Mouse (Mus musculus) hindbrain, embryonic 11.5 days (tissue): ENCODE measurements around the gene Serpinh1. TPM values are rescaled to one million over a fixed set of nuclear protein-coding genes. Genes with fewer than 3 reads are reported as not detected.
A peak's percentile ranks its signal among the peaks of the same experiment; 100 is the strongest.
"Not testable (repeated sequence)": the region's sequence is repeated elsewhere in the genome, so short reads cannot be mapped to it uniquely, and the experiment has no call there.

ENCODE experiments used
- ATAC-seq: fragments of 200-750 bp; cut with Nextera tagmentation; 2 replicates; pipeline ENCODE4 v1.8.0; 2017; ENCODE audit warnings: mild to moderate bottlenecking, moderate TSS enrichment, moderate library complexity; ENCODE audit not compliant: low FRiP score
- DNase-seq: peaks from one replicate; pipeline ENCODE4 v3.0.0-alpha.2; 2015; ENCODE audit warnings: low spot score
- H3K27ac ChIP-seq: fragments of 300-500 bp; sonication (generic); 2 replicates; pipeline ENCODE4 v1.5.1; 2014; ENCODE audit warnings: mild to moderate bottlenecking, low read depth, low read length
- H3K27me3 ChIP-seq: fragments of 300-500 bp; sonication (generic); 2 replicates; pipeline ENCODE4 v1.6.1; 2014; ENCODE audit warnings: mild to moderate bottlenecking, low read length, moderate library complexity, mixed read lengths; ENCODE audit not compliant: control insufficient read depth, insufficient read depth
- H3K36me3 ChIP-seq: fragments of 300-500 bp; sonication (generic); 2 replicates; pipeline ENCODE4 v1.6.1; 2014; ENCODE audit warnings: mild to moderate bottlenecking, low read length, moderate library complexity, mixed read lengths; ENCODE audit not compliant: control insufficient read depth, insufficient read depth
- H3K4me1 ChIP-seq: fragments of 300-500 bp; sonication (generic); replicated peaks from 2 replicates; pipeline ENCODE4 v1.6.1; 2014; ENCODE audit warnings: low read length, mixed read lengths; ENCODE audit not compliant: control insufficient read depth, insufficient read depth
- H3K4me2 ChIP-seq: fragments of 300-500 bp; sonication (generic); replicated peaks from 2 replicates; pipeline ENCODE4 v1.6.1; 2014; ENCODE audit warnings: mild to moderate bottlenecking, low read depth, low read length
- H3K4me3 ChIP-seq: fragments of 300-500 bp; sonication (generic); 2 replicates; pipeline ENCODE4 v1.5.1; 2014; ENCODE audit warnings: low read depth, low read length
- H3K9ac ChIP-seq: fragments of 300-500 bp; sonication (generic); 2 replicates; pipeline ENCODE4 v1.6.1; 2014; ENCODE audit warnings: low read depth, low read length
- H3K9me3 ChIP-seq: fragments of 300-500 bp; sonication (generic); 2 replicates; pipeline ENCODE4 v1.6.1; 2016; ENCODE audit warnings: low read length; ENCODE audit not compliant: control insufficient read depth
- WGBS: fragments of 180-500 bp; shearing (Covaris S2); extraction: QIAGEN DNeasy Blood & Tissue Kit; methylation state at CpG from one replicate; pipeline ENCODE4 v1.1.7; 2014; 5-methylcytosine and 5-hydroxymethylcytosine counted together
- polyA plus RNA-seq: library from polyadenylated mRNA; unstranded; fragments of >200 nt; fragmentation: Nextera tagmentation; extraction: Ambion mirVana; gene quantifications from 2 replicates; pipeline ENCODE4 v1.2.1, GENCODE M21; 2014

Gene Serpinh1
- polyA plus RNA-seq, 1 experiment from 2014 or later = 245 TPM

DNA sequence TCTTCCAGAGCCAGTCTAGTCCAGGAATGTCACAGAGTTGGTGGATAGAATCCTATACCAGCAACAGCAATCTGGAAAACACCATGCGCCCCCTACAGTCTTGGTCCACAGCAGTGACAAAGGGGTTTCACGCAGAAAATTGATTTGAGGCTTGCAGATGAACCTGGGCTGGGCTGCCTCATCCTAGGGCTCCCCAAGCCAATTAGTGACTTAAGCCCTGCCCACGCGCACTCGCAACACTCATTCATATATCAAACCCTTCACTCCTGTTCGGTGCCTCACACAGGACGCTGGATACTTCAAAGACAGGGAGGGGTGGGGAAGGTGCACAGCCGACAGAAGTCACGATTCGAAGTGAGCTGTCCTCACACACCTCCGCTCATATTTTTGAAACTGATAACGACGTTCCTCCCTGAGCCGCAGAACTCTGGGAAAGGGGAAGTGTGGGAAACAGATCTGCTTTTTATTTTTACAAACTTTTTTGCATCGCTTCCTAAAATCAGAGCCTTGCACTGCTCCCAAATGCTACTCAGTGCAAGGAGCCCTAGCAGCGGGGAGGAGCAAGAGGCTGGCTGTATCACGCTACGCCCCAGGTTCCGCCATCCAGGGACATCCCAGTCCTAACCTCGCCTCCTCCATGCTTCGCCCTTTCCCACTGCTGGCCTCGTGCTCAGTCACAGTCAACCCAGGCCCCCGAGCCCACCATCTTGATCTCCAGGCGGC lies 27.6 kb upstream of the Serpinh1 start:
- Histone ChIP-seq H3K27ac (peak overlapping the region; percentile 98), H3K4me2 (peak overlapping the region; percentile 98), H3K36me3 (no peaks in the 10 kb centered on the region), H3K27me3 (peaks cover 3% of the 10 kb centered on the region; the same call in 1 of the 2 replicates), H3K4me3 (peak overlapping the region; percentile 76), H3K9me3 (no peaks in the 10 kb centered on the region), H3K4me1 (peaks cover 15% of the 10 kb centered on the region), H3K9ac (peak overlapping the region; percentile 92)
- ATAC-seq = peak; percentile 68
- 1% methylated on average over 24 of the region's 24 CpGs for WGBS
- DNase-seq = peak; percentile 85

GRCm38 (mm10) chr7:99378870-99379269 lies 25.8 kb upstream of the Serpinh1 start:
- Histone ChIP-seq H3K27ac (no peak overlapping the region), H3K4me1 (peaks cover 10% of the 10 kb centered on the region; the same call in 1 of the 2 replicates), H3K4me3 (no peak overlapping the region), H3K36me3 (no peaks in the 10 kb centered on the region), H3K9me3 (no peaks in the 10 kb centered on the region), H3K27me3 (peaks cover 3% of the 10 kb centered on the region; the same call in 1 of the 2 replicates), H3K9ac (0 out of 2 replicates have a peak overlapping the region, but pooled peaks have one; percentile 27), H3K4me2 (no peak overlapping the region)
- 37% methylated on average over 8 of the region's 8 CpGs for WGBS
- DNase-seq = no peak
- ATAC-seq = no peak

DNA sequence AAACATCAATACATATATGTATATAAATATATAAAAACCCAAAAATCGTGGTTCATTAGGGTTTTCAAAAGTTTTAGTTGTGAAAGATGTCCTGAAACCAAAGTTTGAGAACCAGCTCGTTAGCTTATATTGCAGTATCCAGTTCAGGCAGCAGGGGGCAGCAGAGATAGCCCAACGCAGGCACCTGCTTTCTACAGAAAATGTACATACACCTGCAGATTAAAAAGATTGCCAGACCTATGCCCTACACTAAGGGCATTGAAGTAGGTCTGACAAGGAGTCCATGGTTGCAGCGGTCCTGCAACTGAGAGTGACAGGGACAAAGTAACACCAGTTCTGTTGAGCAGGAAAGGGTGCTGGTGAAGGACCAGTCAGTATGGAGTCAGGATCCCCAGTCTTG lies 22.4 kb upstream of the Serpinh1 start:
- DNase-seq (peak; percentile 80), ATAC-seq (no peak)
- Histone ChIP-seq H3K4me1 (peaks cover 2% of the 10 kb centered on the region; the same call in 1 of the 2 replicates), H3K9ac (no peak overlapping the region), H3K4me3 (no peak overlapping the region), H3K4me2 (no peak overlapping the region), H3K27me3 (no peaks in the 10 kb centered on the region), H3K36me3 (no peaks in the 10 kb centered on the region), H3K9me3 (no peaks in the 10 kb centered on the region), H3K27ac (no peak overlapping the region)
- 8% methylated on average over 4 of the region's 4 CpGs for WGBS

GRCm38 (mm10) chr7:99374325-99374724 lies 21.3 kb upstream of the Serpinh1 start:
- H3K27me3 ChIP-seq, H3K4me1 ChIP-seq, H3K36me3 ChIP-seq, H3K9ac ChIP-seq, H3K9me3 ChIP-seq, ATAC-seq, H3K4me2 ChIP-seq, DNase-seq, H3K27ac ChIP-seq, H3K4me3 ChIP-seq: not testable (repeated sequence)
- 77% methylated on average over 3 of the region's 3 CpGs for WGBS

- DNase-seq = no peak
- Histone ChIP-seq H3K36me3 (no peaks in the 10 kb centered on the region), H3K4me3 (no peak overlapping the region), H3K4me1 (no peaks in the 10 kb centered on the region; the same call in 1 of the 2 replicates), H3K27me3 (no peaks in the 10 kb centered on the region), H3K9ac (no peak overlapping the region), H3K4me2 (no peak overlapping the region), H3K9me3 (no peaks in the 10 kb centered on the region), H3K27ac (no peak overlapping the region)
- no peak for ATAC-seq
- WGBS = 76% methylated on average over 6 of the region's 6 CpGs
Observed at GRCm38 (mm10) chr7:99366716-99367115, 13.7 kb upstream of the Serpinh1 start.

- Histone ChIP-seq H3K9ac (peak overlapping the region; percentile 15; the same call in 1 of the 2 replicates), H3K4me3 (no peak overlapping the region), H3K27me3 (no peaks in the 10 kb centered on the region), H3K4me2 (no peak overlapping the region), H3K36me3 (no peaks in the 10 kb centered on the region), H3K4me1 (no peaks in the 10 kb centered on the region; the same call in none of the 2 replicates), H3K27ac (no peak overlapping the region), H3K9me3 (no peaks in the 10 kb centered on the region)
- DNase-seq (peak; percentile 86), ATAC-seq (peak; percentile 44; the same call in 1 of the 2 replicates)
- 1% methylated on average over 5 of the region's 5 CpGs for WGBS
Observed at GRCm38 (mm10) chr7:99365069-99365468, 12.0 kb upstream of the Serpinh1 start.

GRCm38 (mm10) chr7:99362137-99362536 lies 9.1 kb upstream of the Serpinh1 start:
- Histone ChIP-seq H3K9ac (no peak overlapping the region), H3K27ac (0 out of 2 replicates have a peak overlapping the region, but pooled peaks have one; percentile 24), H3K9me3 (no peaks in the 10 kb centered on the region), H3K4me2 (no peak overlapping the region), H3K36me3 (no peaks in the 10 kb centered on the region), H3K4me1 (peaks cover 5% of the 10 kb centered on the region), H3K4me3 (no peak overlapping the region), H3K27me3 (no peaks in the 10 kb centered on the region)
- no peak for DNase-seq
- ATAC-seq = no peak
- 86% methylated on average over 2 of the region's 2 CpGs for WGBS

DNA sequence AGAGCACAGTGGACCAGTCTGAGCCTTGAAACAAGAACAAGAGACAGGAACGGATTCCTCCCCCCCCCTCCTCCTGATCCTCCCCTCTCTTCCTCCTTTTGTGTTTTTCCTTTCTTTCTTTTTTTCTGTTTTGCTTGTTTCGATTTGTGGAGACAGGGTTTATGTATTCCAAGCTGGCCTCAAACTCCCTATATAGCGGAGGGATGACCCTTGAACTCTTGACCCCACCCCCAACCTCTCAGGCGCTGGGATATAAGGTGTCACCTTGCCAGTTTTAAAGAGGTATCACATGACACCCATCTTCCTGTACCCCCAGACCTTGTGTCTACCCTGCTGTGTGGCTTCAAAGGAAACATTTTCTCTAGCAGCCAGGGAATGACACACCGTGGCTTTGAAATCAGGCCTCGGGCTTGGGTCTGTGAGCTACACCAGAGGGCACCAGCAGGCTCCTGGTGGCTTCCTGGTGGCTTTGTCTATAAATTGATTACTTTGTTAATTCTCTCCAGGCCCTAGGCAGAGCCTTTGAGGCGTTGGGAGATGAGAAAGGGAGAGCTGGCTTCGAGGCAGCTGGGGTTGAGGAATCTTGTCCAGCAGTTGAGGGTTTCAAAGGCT lies 7.9 kb upstream of the Serpinh1 start:
- 16% methylated on average over 8 of the region's 8 CpGs for WGBS
- DNase-seq = peak; percentile 39
- no peaks in the 10 kb centered on the region for H3K36me3 ChIP-seq

More for the DNA sequence above, 7.9 kb upstream of the Serpinh1 start:
- 0 out of 2 replicates have a peak overlapping the region, but pooled peaks have one; percentile 5 for H3K4me2 ChIP-seq
- H3K27ac ChIP-seq = peak overlapping the region; percentile 97
- no peak overlapping the region for H3K4me3 ChIP-seq
- no peaks in the 10 kb centered on the region for H3K9me3 ChIP-seq
- H3K9ac ChIP-seq = peak overlapping the region; percentile 44
- H3K27me3 ChIP-seq = no peaks in the 10 kb centered on the region
- H3K4me1 ChIP-seq = peaks cover 17% of the 10 kb centered on the region
- no peak for ATAC-seq
